Mouse (Mus musculus) kidney, postnatal 0 days (tissue): ENCODE data around the gene Qtrt1. TPM values are rescaled to one million over a fixed set of nuclear protein-coding genes. Genes with fewer than 3 reads are reported as not detected.

Experiments
- ATAC-seq: fragments of 200-750 bp; cut with Nextera tagmentation; replicated peaks from 2 replicates; pipeline ENCODE4 v1.8.0; 2017; ENCODE audit warnings: low read depth, moderate number of reproducible peaks, moderate TSS enrichment, moderate library complexity; ENCODE audit not compliant: low FRiP score
- DNase-seq: peaks from one replicate; pipeline ENCODE4 v3.0.0-alpha.2; 2016; ENCODE audit warnings: low spot score
- H3K27ac ChIP-seq: fragments of 300-500 bp; sonication (generic); 2 replicates; pipeline ENCODE4 v1.5.1; 2014; ENCODE audit warnings: mild to moderate bottlenecking
- H3K27me3 ChIP-seq: fragments of 300-500 bp; sonication (generic); 2 replicates; pipeline ENCODE4 v1.6.1; 2014; ENCODE audit warnings: low read length, mixed read lengths; ENCODE audit not compliant: insufficient read depth
- H3K36me3 ChIP-seq: fragments of 300-500 bp; sonication (generic); 2 replicates; pipeline ENCODE4 v1.6.1; 2014; ENCODE audit warnings: low read length, mixed read lengths; ENCODE audit not compliant: insufficient read depth
- H3K4me1 ChIP-seq: fragments of 300-500 bp; sonication (generic); replicated peaks from 2 replicates; pipeline ENCODE4 v1.6.1; 2014; ENCODE audit warnings: antibody characterized with exemption, low read length, mixed read lengths; ENCODE audit not compliant: insufficient read depth
- H3K4me2 ChIP-seq: fragments of 300-500 bp; sonication (generic); 2 replicates; pipeline ENCODE4 v1.6.1; 2014; ENCODE audit warnings: mild to moderate bottlenecking, low read length, moderate library complexity, mixed read lengths
- H3K4me3 ChIP-seq: fragments of 300-500 bp; sonication (generic); replicated peaks from 2 replicates; pipeline ENCODE4 v1.5.1; 2014; ENCODE audit warnings: low read depth, low read length
- H3K9ac ChIP-seq: fragments of 300-500 bp; sonication (generic); 2 replicates; pipeline ENCODE4 v1.6.1; 2014; ENCODE audit warnings: low read depth, low read length
- H3K9me3 ChIP-seq: fragments of 300-500 bp; sonication (generic); replicated peaks from 2 replicates; pipeline ENCODE4 v1.6.1; 2016; ENCODE audit warnings: low read length, inconsistent platforms, mixed read lengths
- CTCF ChIP-seq: IDR thresholded peaks from 2 replicates; pipeline ENCODE4 v1.5.1; 2016; ENCODE audit warnings: antibody characterized with exemption, low read depth, mild to moderate bottlenecking, moderate library complexity
- WGBS: fragments of 180-500 bp; shearing (Covaris S2); extraction: QIAGEN DNeasy Blood & Tissue Kit; methylation state at CpG from one replicate; pipeline ENCODE4 v1.1.7; 2014; 5-methylcytosine and 5-hydroxymethylcytosine counted together
- polyA plus RNA-seq: library from polyadenylated mRNA; unstranded; fragments of >200 nt; fragmentation: Nextera tagmentation; extraction: Ambion mirVana; gene quantifications from 2 replicates; pipeline ENCODE4 v1.2.1, GENCODE M21; 2015

Qtrt1 gene
- polyA plus RNA-seq, 1 experiment from 2014 or later: 42.0 TPM

- no peak overlapping the region for H3K4me3 ChIP-seq
- peaks cover 9% of the 10 kb centered on the region for H3K4me1 ChIP-seq
- peaks cover 10% of the 10 kb centered on the region; the same call in 1 of the 2 replicates for H3K36me3 ChIP-seq
- H3K27ac ChIP-seq: 0 out of 2 replicates have a peak overlapping the region, but pooled peaks have one; percentile 13
- no peak for ATAC-seq
- no peaks in the 10 kb centered on the region for H3K27me3 ChIP-seq
- H3K9ac ChIP-seq: no peak overlapping the region
- TF ChIP-seq CTCF: no peak
- H3K4me2 ChIP-seq: no peak overlapping the region
- no peaks in the 10 kb centered on the region for H3K9me3 ChIP-seq
- WGBS: 79% methylated on average over 7 of the region's 7 CpGs
- no peak for DNase-seq
Observed at GRCm38 (mm10) chr9:21456246-21456929, 44.8 kb downstream of the Qtrt1 start.

DNA sequence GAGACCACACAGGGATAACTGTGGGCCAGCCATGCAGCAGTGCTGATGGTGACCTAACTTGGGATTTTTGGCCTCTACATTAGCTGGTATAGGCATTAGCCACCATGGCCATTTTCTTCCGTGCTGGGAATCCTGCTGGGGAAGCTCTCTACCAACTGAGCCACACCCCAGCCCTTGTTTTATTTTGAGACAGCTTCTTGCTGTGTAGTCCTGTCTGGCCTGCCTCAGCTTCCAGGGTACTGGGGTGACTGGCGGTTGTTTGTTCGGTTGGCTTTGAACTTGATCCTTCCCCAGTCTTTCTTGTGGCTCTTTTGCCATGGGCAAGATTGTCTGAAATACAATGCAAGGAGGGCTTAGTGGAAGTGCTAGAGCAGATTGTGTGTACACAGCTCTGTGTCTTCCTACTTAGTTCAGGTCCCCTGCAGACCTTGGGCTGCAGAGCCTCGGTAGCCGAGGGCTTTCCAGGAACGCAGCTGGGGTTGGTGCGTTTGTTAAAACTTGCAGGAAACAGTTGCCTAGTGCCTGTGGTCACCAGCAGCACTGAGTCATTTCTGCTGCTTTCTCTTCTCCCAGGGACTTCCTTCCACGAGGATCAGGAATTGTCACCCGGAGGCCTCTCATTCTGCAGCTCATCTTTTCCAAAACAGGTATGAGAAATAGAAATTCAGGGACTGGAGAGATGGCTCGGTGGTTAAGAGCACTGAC, 45.4 kb downstream of the Qtrt1 start:
- no peak for DNase-seq
- Histone ChIP-seq H3K4me2 (no peak overlapping the region), H3K27ac (0 out of 2 replicates have a peak overlapping the region, but pooled peaks have one; percentile 13), H3K4me3 (no peak overlapping the region), H3K36me3 (peaks cover 10% of the 10 kb centered on the region; the same call in 1 of the 2 replicates), H3K4me1 (0 out of 2 replicates have a peak, but pooled peaks cover 4% of the 10 kb centered on the region), H3K9ac (no peak overlapping the region), H3K9me3 (no peaks in the 10 kb centered on the region), H3K27me3 (no peaks in the 10 kb centered on the region)
- WGBS: 87% methylated on average over 10 of the region's 10 CpGs
- no peak for TF ChIP-seq CTCF
- ATAC-seq: no peak

- Histone ChIP-seq H3K9me3 (no peaks in the 10 kb centered on the region), H3K4me1 (peaks cover 12% of the 10 kb centered on the region; the same call in 1 of the 2 replicates), H3K4me2 (no peak overlapping the region), H3K9ac (no peak overlapping the region), H3K27ac (no peak overlapping the region), H3K36me3 (peaks cover 10% of the 10 kb centered on the region; the same call in 1 of the 2 replicates), H3K4me3 (no peak overlapping the region), H3K27me3 (no peaks in the 10 kb centered on the region)
- no peak for TF ChIP-seq CTCF
- DNase-seq (no peak), ATAC-seq (no peak)
- 85% methylated on average over 3 of the region's 3 CpGs for WGBS
Observed at GRCm38 (mm10) chr9:21458821-21459220, 47.2 kb downstream of the Qtrt1 start.

GRCm38 (mm10) chr9:21460400-21460940, 48.8 kb downstream of the Qtrt1 start:
- WGBS: 74% methylated on average over 3 of the region's 3 CpGs
- DNase-seq: no peak

DNA sequence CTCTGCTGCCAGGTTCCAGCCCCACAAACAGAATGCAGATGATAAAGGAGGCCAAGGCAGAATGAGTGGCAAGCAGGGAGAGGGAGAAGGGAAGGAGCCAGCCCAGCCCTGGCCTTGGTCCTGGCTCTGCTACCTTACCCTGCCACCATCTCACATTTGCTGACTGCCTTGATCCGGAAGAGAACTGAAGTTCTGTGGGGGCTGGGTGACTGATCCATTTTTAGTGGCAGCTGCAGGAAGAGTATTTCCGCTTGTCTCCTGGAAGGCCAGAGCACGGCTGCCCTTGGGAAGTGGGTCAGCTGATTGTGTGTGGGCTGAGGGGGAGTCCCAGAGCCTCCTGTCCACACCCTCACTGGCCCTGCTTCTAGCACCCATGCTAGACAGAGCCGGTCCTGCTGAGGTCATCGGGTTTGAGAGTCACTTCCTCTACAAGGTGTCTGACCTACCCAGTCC, 51.5 kb downstream of the Qtrt1 start:
- peak; percentile 79; the same call in 1 of the 2 replicates for ATAC-seq
- H3K27me3 ChIP-seq: no peaks in the 10 kb centered on the region
- H3K27ac ChIP-seq: peak overlapping the region; percentile 76
- TF ChIP-seq CTCF: no peak
- no peaks in the 10 kb centered on the region for H3K9me3 ChIP-seq
- H3K4me3 ChIP-seq: no peak overlapping the region
- peak overlapping the region; percentile 13; the same call in 1 of the 2 replicates for H3K4me2 ChIP-seq
- H3K9ac ChIP-seq: 0 out of 2 replicates have a peak overlapping the region, but pooled peaks have one; percentile 9
- peak; percentile 64 for DNase-seq
- H3K36me3 ChIP-seq: peaks cover 25% of the 10 kb centered on the region
- 19% methylated on average over 5 of the region's 5 CpGs for WGBS
- H3K4me1 ChIP-seq: peaks cover 8% of the 10 kb centered on the region; the same call in 1 of the 2 replicates

More at GRCm38 (mm10) chr9:21460400-21460940, 48.8 kb downstream of the Qtrt1 start:
- no peak overlapping the region for H3K4me2 ChIP-seq
- H3K9me3 ChIP-seq: no peaks in the 10 kb centered on the region
- no peak overlapping the region for H3K9ac ChIP-seq
- H3K4me1 ChIP-seq: peaks cover 8% of the 10 kb centered on the region; the same call in 1 of the 2 replicates
- peak; percentile 81 for ATAC-seq
- H3K4me3 ChIP-seq: no peak overlapping the region
- TF ChIP-seq CTCF: no peak
- H3K36me3 ChIP-seq: peaks cover 18% of the 10 kb centered on the region; the same call in 1 of the 2 replicates
- H3K27me3 ChIP-seq: no peaks in the 10 kb centered on the region
- peak overlapping the region; percentile 71 for H3K27ac ChIP-seq
